Mouse (Mus musculus) CD4-positive, CD25-positive, alpha-beta regulatory T cell, adult 2 months (primary cell): ENCODE measurements around the gene Cybb.
A peak's percentile ranks its signal among the peaks of the same experiment; 100 is the strongest.
"Not testable (repeated sequence)": the region's sequence is repeated elsewhere in the genome, so short reads cannot be mapped to it uniquely, and the experiment has no call there.

ENCODE experiments used
- DNase-seq: peaks from one replicate; pipeline ENCODE4 v3.0.0-alpha.2; 2012; ENCODE audit warnings: low read depth, low spot score

Gene Cybb

DNA sequence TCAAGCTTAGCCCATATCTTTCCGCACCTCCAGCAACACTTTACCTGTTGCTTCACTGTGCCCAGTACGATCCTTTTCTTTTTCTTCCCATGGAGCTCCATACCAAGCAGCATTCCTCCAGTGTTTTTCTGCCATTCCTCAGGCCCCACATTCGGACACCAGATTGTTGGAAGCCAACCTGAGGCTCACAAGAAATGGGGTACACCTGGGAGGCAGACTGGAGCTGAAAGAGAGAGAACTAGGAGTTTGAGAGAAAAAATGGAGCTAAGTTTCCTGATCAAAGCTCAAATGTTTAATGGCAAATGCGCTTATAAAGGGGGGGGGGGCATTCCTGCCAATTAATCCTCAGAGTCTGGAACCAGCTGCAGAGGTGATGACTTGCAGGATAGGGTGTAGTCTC lies at the start of gene Cybb:
Cybb (minus strand) TSS at position 101 of the 400 bp plus-strand sequence.
- DNase-seq = no peak

DNA sequence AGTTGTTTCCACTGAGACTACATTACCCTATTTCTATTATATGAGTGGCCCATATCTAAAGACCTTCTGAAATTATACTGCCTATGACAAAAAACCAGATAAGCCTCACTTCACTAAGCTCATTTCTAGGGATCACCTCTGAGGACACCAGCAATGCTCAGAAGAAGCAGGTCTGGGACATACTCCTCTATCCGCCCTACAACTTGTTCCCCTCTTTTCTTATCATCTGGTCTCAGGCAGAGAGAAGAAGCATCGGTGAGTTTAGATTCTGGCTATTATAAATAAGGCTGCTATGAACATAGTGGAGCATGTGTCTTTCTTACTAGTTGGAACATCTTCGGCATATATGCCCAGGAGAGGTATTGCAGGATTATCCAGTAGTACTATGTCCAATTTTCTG lies 49.3 kb upstream of the Cybb start:
- DNase-seq = no peak

DNA sequence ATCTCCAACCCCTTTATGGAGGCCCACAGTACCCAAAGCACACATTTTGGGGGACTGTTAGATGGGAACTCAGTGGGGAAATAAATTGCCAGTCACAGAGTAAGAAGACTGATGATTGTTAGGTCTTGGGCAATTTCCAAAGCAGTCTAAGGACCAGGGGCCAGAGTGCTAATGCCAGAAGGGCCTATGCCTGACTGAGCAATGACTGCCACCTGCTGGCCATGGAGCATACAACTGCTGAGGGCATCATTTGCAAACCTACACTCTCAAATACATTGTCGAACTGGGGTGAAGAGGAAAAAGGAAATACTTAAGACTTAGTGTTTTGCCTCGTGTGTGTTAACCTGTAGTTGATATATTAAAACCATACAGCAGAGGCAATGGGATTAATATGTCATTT lies 32.4 kb upstream of the Cybb start:
- DNase-seq = peak; percentile 68

DNA sequence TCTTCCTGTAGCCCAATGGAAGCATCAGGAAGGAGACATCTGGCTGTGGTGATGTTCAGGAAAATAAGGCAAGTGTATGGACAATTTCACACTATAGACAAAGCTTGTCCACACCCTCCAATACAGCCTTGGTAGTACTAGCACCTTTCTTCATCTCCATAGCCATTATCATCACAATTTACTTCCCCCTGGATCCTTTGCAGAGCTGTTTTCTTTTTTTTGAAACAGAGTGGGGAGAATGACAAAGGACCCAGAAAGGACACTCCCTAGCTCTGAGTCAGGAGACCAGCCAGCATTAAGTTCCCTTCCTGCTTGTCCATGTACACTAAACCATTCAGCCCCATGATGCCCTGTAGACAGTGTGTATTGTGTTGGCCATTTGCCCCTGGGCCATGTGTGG lies 30.0 kb upstream of the Cybb start:
- DNase-seq = not testable (repeated sequence)

DNA sequence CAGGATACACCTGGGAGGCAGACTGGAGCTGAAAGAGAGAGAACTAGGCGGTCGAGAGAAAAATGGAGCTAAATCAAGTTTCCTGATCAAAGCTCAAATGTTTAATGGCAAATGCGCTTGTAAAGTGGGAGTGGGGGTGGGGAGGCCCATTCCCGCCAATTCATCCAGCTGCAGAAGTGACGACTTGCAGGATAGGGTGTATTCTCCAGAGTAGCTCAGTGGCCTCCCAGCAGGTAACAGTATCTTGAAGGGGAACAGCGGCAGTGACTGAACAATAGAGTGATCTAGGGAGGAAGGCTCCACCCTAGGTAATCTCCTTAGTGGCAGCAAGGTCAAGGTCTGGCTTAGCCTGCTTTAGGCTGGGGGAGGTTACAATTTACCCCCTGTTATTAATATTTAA lies 12.5 kb downstream of the Cybb start:
- DNase-seq = not testable (repeated sequence)

DNA sequence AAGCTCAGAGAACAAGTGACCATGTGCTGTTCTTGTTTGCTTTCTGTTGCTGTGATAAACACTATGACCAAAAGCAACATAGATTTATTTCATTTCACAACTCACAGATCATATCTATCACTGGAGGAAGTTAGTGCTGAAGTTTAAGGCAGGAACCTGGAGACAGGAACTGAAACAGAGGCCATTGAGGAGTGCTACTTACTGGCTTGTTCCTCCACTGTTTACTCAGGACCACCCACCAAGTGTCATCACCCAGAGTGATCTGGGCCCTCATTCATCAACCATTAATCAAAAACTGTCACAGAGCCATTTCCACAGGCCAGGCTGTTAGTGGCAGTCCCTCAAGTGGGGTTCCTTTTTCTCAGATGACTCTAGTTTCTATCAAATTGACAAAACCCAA lies 13.1 kb downstream of the Cybb start:
- DNase-seq = no peak

DNA sequence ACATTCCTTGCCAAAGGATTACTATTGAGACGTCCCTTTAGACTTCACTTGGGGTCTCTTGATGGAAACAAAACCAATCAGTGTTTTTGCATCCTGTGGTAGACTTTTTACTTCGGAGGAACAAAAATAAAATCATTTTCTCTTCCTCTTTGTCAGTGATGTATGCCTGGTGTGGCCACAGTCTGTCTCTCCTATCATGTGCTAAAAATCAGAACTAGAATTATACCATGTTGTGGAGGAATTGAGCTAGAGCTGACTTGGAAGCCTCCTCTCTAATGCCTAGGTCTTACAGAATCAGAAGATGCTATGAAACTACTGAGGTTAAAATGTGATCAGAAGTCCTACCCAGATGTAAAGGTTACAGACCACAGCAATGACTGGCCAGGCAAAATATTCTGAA lies 13.8 kb downstream of the Cybb start:
- no peak for DNase-seq

DNA sequence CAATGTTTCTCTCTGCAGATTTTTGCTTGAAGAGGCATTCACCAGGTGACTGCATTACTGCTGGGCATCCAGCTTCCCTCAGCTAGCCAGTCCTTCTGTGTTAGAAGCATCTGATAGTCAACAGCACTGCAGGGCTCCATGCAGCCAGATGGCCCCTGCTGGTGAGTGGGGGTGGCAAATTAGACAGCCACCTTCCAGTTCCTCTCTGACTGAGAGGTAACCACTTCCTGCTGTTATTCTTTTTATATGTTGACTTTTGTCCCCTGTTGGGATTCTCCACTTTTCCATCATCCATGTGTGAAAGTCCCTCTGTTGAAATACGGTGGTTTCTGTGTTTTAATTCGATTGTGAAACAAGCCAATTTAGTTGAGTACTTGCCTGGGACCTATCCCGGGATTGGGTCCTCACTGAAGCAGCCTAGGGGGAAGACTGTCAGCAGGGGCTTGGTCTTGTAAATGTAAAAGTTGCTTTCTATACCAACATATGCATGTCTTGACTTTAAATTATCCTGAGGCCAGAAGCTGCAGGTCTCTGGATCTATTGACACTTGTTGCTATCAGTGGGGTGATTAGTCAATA lies 16.7 kb downstream of the Cybb start:
- peak; percentile 47 for DNase-seq

DNA sequence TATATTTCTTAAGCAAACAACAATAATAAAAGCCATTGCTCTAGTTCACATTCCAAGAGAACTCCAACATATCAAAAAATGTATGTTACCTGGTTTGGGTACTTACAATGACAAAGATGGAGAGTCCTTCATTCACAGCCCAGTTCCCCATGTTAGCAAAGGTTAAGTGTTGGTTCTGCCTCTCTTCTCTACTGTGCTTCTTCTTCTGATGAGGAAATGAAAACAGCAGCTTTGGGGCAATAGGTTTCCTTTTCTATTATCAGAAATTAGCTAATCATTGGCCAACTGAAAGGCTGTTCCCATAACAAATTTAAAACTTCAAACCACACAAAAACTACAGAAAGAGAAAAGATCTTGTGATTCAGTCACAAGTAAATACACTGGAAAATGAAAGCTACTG lies 18.5 kb downstream of the Cybb start:
- no peak for DNase-seq

DNA sequence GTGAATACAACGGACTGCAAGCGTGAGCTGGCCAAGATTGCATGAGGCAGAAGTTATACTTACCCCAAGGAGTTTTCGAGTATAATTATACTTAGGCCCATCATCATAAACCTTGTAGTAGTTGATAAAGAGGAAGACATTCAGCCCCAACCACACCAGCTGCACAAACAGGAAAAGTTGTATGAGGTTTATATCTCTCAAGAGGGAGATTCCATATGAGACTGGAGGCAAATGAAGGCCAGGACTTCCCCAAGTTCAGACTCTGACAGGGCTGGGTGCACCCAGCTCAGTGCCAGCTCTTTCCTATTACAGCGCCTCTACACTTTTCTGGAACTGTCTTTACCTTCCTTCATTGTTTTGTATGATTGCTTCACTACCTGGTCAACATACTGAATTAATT lies 20.6 kb downstream of the Cybb start:
- DNase-seq = no peak

DNA sequence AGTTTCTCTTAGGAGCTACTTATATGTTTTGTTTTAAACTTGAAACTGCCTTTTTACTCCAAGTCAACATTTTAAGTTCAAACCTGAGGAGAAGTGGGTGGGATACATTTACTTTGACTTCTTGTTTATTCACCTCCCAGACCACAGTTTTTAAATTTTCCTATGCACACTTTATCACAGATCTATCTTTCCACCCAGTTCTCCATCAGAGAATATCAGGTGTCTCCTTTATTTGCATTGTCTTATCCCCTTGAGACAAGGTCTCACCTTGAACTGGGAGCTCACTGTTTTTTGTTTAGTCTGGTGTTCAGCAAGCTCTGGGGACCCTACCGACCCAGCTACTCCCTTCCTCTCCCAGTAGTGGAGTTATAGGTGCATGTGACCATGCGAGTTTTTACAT lies 21.7 kb downstream of the Cybb start:
- DNase-seq = no peak

DNA sequence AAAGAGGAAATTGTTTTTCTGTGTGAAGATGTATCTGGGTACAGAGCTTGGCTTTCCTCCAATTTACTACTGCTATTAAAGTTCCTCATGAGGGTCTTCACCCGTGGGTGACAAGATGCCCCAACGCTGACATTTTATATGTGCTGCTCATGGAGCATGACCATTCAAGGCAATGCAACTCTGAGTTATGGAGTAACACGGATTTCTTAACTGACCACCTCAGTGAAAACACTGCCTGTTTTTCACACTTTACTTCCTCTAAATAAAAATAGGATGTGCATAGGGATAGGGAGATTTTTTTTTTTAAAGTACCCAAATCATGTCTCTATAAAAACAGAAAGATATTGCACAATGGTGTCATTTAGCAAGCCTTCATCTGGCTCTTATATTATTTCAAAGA lies 24.9 kb downstream of the Cybb start:
- DNase-seq = no peak

DNA sequence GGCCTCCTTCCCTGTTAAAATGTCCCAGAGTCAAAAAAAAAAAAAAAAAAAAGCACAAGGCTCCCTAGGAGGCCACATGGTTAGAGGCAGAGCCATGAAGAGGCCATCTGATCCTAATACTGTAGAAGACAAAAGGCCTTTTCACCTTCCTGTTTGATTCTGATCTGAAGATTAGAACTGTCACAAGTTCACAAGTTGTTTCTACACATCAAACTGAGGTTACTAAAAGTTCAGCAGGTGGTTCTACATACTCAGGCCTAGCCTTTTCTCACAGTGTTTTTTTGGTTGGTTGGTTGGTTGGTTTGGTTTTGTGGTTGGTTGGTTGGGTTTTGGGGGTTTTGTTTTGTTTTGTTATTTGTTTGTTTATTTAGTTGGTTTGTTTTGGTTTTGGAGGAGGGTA lies 26.2 kb downstream of the Cybb start:
- peak; percentile 11 for DNase-seq

DNA sequence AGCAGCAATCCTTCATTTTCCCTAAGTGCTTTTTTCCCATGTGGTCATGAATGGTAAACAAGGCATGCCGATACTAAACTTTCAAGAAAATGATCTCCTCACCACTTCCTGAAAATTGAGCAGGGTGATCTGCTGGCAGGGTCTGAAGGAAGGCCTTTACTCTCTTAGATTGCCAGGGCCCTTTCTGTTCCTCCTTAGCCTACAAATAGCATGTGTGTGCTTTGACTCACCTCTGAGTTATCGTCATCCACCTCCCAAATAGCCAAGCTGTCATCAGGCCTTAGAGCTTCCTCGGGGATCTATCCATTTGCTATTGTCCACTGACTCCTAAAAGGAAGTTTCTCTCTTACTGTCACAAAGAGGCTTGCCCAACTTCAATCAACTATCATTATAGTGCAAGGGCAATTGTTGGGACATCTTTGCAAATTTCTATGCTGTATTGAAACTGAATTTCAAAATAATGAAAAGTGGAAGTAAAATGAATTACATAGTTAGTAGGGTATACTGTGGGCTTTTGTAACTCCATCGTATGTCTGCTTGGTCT lies 27.1 kb downstream of the Cybb start:
- DNase-seq = no peak

DNA sequence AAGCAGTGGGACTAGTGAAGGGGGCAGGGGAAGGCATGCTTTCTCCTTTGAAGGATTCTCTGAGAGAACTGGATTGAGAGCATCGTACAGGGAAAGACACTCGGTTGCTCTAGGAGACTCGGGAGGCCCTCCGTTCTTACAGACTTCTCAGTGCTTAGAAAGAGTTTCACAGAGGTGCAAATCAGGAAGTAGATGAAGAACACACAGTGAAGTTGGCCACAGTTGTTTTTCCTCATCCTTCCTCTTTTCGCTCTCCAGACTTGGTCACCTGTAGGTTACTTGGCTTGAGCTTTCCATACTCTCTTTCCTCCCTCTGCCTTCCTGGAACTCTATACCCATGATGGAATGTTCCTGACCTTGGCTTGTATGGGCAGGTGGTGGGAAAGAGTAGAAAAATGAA lies 35.2 kb downstream of the Cybb start:
- DNase-seq = no peak

DNA sequence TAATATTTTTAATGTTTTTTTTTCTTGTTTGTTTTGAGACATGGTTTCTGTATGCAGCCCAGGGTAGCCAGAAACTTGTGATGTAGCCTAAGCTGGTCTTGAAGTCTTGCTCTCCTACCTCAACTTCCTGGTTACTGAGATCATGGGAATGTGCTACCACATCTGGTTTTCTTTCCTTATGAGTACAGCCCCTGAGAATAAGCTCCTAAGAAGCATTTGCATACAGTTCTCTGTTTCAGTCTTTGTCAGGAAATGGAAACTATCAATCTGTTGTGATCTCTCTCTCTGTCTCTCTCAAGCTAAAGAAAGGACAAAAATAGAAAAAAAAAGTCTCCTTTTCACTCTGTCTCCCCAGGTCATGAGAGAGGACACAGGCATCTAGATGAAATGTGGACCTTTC lies 40.3 kb downstream of the Cybb start:
- no peak for DNase-seq

DNA sequence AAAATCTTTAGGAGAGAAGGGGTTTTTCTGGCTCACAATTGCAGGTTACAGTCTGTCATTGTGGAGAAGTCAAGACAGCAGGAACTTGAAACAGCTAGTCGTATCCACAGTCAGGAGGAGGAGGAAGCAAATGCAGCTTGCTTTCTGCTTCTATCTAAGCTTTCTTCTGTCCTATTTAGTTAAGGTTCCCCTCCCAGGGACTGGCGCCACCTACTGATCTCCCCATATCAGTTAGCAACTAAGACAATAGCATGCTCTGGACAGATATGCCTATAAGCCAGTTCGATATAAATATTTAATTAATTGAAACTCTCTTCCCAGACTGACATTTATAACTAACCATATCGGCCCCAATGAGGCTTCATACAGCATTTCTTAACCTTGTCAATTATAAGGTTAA lies 46.5 kb downstream of the Cybb start:
- peak; percentile 25 for DNase-seq

DNA sequence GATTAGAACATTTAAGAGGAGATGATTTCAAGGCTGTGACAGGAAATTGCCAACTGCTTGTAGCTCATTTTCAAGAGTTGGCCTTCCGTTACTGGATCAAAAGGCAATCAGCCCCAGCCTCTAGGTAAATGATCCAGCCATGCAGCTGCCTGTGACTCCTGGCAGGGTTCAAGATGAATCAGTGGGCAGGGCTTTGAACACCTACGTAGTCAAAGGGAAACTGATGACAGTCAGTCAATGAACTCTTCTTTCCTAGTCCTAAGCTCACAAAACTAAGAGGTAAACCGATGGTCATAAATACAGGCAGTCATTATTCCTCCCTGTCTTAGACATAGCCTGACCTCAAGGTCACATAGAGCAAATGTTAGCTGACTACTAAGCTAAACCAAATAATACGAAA lies 47.0 kb downstream of the Cybb start:
- peak; percentile 11 for DNase-seq

DNA sequence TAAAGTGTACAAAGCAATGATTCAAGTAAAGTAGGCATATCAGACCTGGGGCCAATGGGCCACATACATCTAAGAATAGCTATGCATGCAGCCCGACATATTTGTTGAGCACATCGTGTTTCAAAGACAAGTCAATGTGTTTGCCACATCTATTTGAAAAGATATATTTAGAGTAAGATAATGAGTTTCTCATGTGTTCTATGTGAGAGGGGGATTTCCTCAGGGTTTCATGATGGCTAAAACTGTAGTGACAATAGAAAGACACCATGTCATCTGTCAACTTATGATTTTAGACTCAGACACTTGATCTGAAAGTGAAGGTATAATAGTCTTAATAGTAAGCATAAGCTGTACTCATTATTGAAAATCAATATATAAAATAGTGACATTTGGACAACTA lies 48.3 kb downstream of the Cybb start:
- DNase-seq = no peak

DNA sequence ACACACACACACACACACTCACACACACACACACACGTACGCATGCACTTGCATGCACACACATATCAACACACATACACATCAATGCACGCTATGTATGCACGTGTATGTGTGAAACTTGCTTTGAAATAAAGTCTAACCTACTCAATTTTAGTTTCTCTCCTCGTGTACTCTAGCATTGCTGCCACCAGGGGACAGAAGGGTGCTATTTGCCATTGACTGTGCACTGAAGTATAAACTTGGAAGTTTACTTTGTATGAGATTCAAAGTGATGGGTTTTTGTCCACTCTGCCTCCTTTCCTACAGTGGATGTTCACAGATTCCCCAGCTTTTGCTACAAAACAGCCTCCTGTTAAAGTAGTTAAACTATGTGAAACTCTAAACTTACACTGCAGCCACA lies 73.7 kb downstream of the Cybb start:
- peak; percentile 22 for DNase-seq
